Mouse (Mus musculus): ENCODE measurements around the gene Gm20388. TPM values are rescaled to one million over a fixed set of nuclear protein-coding genes. Genes with fewer than 3 reads are reported as not detected.

The Gm20388 gene
- polyA plus RNA-seq, 1 experiment from 2014 or later = not detected

- H3K9ac ChIP-seq = no peak overlapping the region
- no peak overlapping the region for H3K4me3 ChIP-seq (replicated peaks)
- no peaks in the 10 kb centered on the region for H3K27me3 ChIP-seq
- WGBS (ENCODE audit: insufficient replicate concordance) = 48% methylated on average over 1 of the region's 1 CpGs
- H3K27ac ChIP-seq = no peak overlapping the region
- DNase-seq = peak; percentile 6
- H3K36me3 ChIP-seq = no peaks in the 10 kb centered on the region
- ATAC-seq (ENCODE audit: low read depth) = no peak
- H3K4me1 ChIP-seq (replicated peaks) = peaks cover 13% of the 10 kb centered on the region
- no peaks in the 10 kb centered on the region for H3K9me3 ChIP-seq (replicated peaks)
- no peak overlapping the region for H3K4me2 ChIP-seq
These were observed 3756.2 kb downstream of the Gm20388 start for GRCm38 (mm10) chr8:123666832-123667231.

GRCm38 (mm10) chr8:123668681-123669080 is 3758.0 kb downstream of the Gm20388 start:
- Histone ChIP-seq H3K9me3 (replicated peaks) (no peaks in the 10 kb centered on the region), H3K4me1 (replicated peaks) (peaks cover 13% of the 10 kb centered on the region), H3K9ac (no peak overlapping the region), H3K27ac (no peak overlapping the region), H3K27me3 (no peaks in the 10 kb centered on the region), H3K4me3 (replicated peaks) (no peak overlapping the region), H3K4me2 (no peak overlapping the region), H3K36me3 (no peaks in the 10 kb centered on the region)
- WGBS (ENCODE audit: insufficient replicate concordance) = 17% methylated on average over 4 of the region's 4 CpGs
- DNase-seq = no peak
- ATAC-seq (ENCODE audit: low read depth) = no peak

GRCm38 (mm10) chr8:123670766-123671165 is 3760.1 kb downstream of the Gm20388 start:
- Histone ChIP-seq H3K9me3 (replicated peaks) (no peaks in the 10 kb centered on the region), H3K36me3 (no peaks in the 10 kb centered on the region), H3K9ac (no peak overlapping the region), H3K4me3 (replicated peaks) (no peak overlapping the region), H3K27ac (no peak overlapping the region), H3K27me3 (no peaks in the 10 kb centered on the region), H3K4me1 (replicated peaks) (peaks cover 18% of the 10 kb centered on the region), H3K4me2 (no peak overlapping the region)
- ATAC-seq (ENCODE audit: low read depth) (no peak), DNase-seq (no peak)
- 46% methylated on average over 7 of the region's 7 CpGs for WGBS (ENCODE audit: insufficient replicate concordance)

GRCm38 (mm10) chr8:123671454-123671853 is 3760.8 kb downstream of the Gm20388 start:
- Histone ChIP-seq H3K36me3 (no peaks in the 10 kb centered on the region), H3K9me3 (replicated peaks) (no peaks in the 10 kb centered on the region), H3K27me3 (no peaks in the 10 kb centered on the region), H3K4me1 (replicated peaks) (peaks cover 22% of the 10 kb centered on the region), H3K27ac (no peak overlapping the region), H3K9ac (no peak overlapping the region), H3K4me3 (replicated peaks) (no peak overlapping the region), H3K4me2 (no peak overlapping the region)
- 55% methylated on average over 7 of the region's 7 CpGs for WGBS (ENCODE audit: insufficient replicate concordance)
- DNase-seq = no peak
- no peak for ATAC-seq (ENCODE audit: low read depth)

GRCm38 (mm10) chr8:123672648-123673047 is 3762.0 kb downstream of the Gm20388 start:
- peak; percentile 8 for DNase-seq
- H3K36me3 ChIP-seq = no peaks in the 10 kb centered on the region
- WGBS (ENCODE audit: insufficient replicate concordance) = 36% methylated on average over 6 of the region's 6 CpGs

GRCm38 (mm10) chr8:123675611-123676010 is 3765.0 kb downstream of the Gm20388 start:
- no peak overlapping the region for H3K4me3 ChIP-seq (replicated peaks)
- H3K4me1 ChIP-seq (replicated peaks) = peaks cover 12% of the 10 kb centered on the region
- no peaks in the 10 kb centered on the region for H3K36me3 ChIP-seq
- no peak overlapping the region for H3K27ac ChIP-seq
- H3K9ac ChIP-seq = no peak overlapping the region
- ATAC-seq (ENCODE audit: low read depth) (peak; percentile 29; the same call in 1 of the 2 replicates), DNase-seq (no peak)
- H3K4me2 ChIP-seq = no peak overlapping the region
- WGBS (ENCODE audit: insufficient replicate concordance) = 37% methylated on average over 5 of the region's 5 CpGs
- H3K27me3 ChIP-seq = 0 out of 2 replicates have a peak, but pooled peaks cover 3% of the 10 kb centered on the region
- H3K9me3 ChIP-seq (replicated peaks) = no peaks in the 10 kb centered on the region

More at GRCm38 (mm10) chr8:123672648-123673047, 3762.0 kb downstream of the Gm20388 start:
- H3K4me1 ChIP-seq (replicated peaks) = peaks cover 22% of the 10 kb centered on the region
- H3K27ac ChIP-seq = no peak overlapping the region
- H3K9me3 ChIP-seq (replicated peaks) = no peaks in the 10 kb centered on the region
- no peaks in the 10 kb centered on the region for H3K27me3 ChIP-seq
- no peak for ATAC-seq (ENCODE audit: low read depth)
- no peak overlapping the region for H3K4me2 ChIP-seq
- no peak overlapping the region for H3K9ac ChIP-seq
- no peak overlapping the region for H3K4me3 ChIP-seq (replicated peaks)

GRCm38 (mm10) chr8:123678390-123678789 is 3767.7 kb downstream of the Gm20388 start:
- Histone ChIP-seq H3K4me1 (replicated peaks) (peaks cover 9% of the 10 kb centered on the region), H3K4me3 (replicated peaks) (no peak overlapping the region), H3K9me3 (replicated peaks) (no peaks in the 10 kb centered on the region), H3K9ac (no peak overlapping the region), H3K4me2 (no peak overlapping the region), H3K36me3 (no peaks in the 10 kb centered on the region), H3K27ac (no peak overlapping the region), H3K27me3 (0 out of 2 replicates have a peak, but pooled peaks cover 3% of the 10 kb centered on the region)
- ATAC-seq (ENCODE audit: low read depth) = no peak
- 66% methylated on average over 4 of the region's 4 CpGs for WGBS (ENCODE audit: insufficient replicate concordance)
- DNase-seq = no peak

- 0 out of 2 replicates have a peak, but pooled peaks cover 5% of the 10 kb centered on the region for H3K27me3 ChIP-seq
- 22% methylated on average over 18 of the region's 18 CpGs for whole genome bisulfite sequencing (ENCODE audit: insufficient replicate concordance)
- no peak overlapping the region for H3K4me2 ChIP-seq
- no peak overlapping the region for H3K4me3 ChIP-seq (replicated peaks)
- no peaks in the 10 kb centered on the region for H3K9me3 ChIP-seq (replicated peaks)
- peak; percentile 57 for DNase-seq
- no peaks in the 10 kb centered on the region; the same call in 1 of the 2 replicates for H3K4me1 ChIP-seq (replicated peaks)
- H3K27ac ChIP-seq = no peak overlapping the region
- peak; percentile 67 for ATAC-seq (ENCODE audit: low read depth)
- no peaks in the 10 kb centered on the region for H3K36me3 ChIP-seq
- no peak overlapping the region for H3K9ac ChIP-seq
These were observed 3771.6 kb downstream of the Gm20388 start for GRCm38 (mm10) chr8:123682073-123682761.

GRCm38 (mm10) chr8:123683321-123683720 is 3772.7 kb downstream of the Gm20388 start:
- H3K4me2 ChIP-seq = no peak overlapping the region; the same call in 1 of the 2 replicates
- no peaks in the 10 kb centered on the region for H3K9me3 ChIP-seq (replicated peaks)
- WGBS (ENCODE audit: insufficient replicate concordance) = 52% methylated on average over 7 of the region's 7 CpGs
- H3K36me3 ChIP-seq = no peaks in the 10 kb centered on the region
- peak overlapping the region; percentile 39 for H3K27ac ChIP-seq
- H3K9ac ChIP-seq = no peak overlapping the region
- H3K4me1 ChIP-seq (replicated peaks) = no peaks in the 10 kb centered on the region; the same call in 1 of the 2 replicates
- no peak for DNase-seq
- 0 out of 2 replicates have a peak, but pooled peaks cover 3% of the 10 kb centered on the region for H3K27me3 ChIP-seq
- H3K4me3 ChIP-seq (replicated peaks) = no peak overlapping the region
- peak; percentile 45; the same call in 1 of the 2 replicates for ATAC-seq (ENCODE audit: low read depth)

- H3K4me2 ChIP-seq = no peak overlapping the region
- H3K4me1 ChIP-seq (replicated peaks) = no peaks in the 10 kb centered on the region; the same call in 1 of the 2 replicates
- H3K27ac ChIP-seq = no peak overlapping the region
- H3K9ac ChIP-seq = no peak overlapping the region
- DNase-seq (no peak), ATAC-seq (ENCODE audit: low read depth) (no peak)
- 0 out of 2 replicates have a peak, but pooled peaks cover 2% of the 10 kb centered on the region for H3K27me3 ChIP-seq
- no peaks in the 10 kb centered on the region for H3K9me3 ChIP-seq (replicated peaks)
- H3K36me3 ChIP-seq = no peaks in the 10 kb centered on the region
- 68% methylated on average over 7 of the region's 7 CpGs for WGBS (ENCODE audit: insufficient replicate concordance)
- no peak overlapping the region for H3K4me3 ChIP-seq (replicated peaks)
These were observed 3774.2 kb downstream of the Gm20388 start for GRCm38 (mm10) chr8:123684806-123685205.

- Histone ChIP-seq H3K4me3 (replicated peaks) (no peak overlapping the region), H3K36me3 (no peaks in the 10 kb centered on the region), H3K27ac (no peak overlapping the region), H3K27me3 (0 out of 2 replicates have a peak, but pooled peaks cover 2% of the 10 kb centered on the region), H3K9me3 (replicated peaks) (no peaks in the 10 kb centered on the region), H3K4me2 (no peak overlapping the region), H3K9ac (no peak overlapping the region), H3K4me1 (replicated peaks) (no peaks in the 10 kb centered on the region; the same call in 1 of the 2 replicates)
- WGBS (ENCODE audit: insufficient replicate concordance) = 69% methylated on average over 4 of the region's 4 CpGs
- no peak for DNase-seq
- no peak for ATAC-seq (ENCODE audit: low read depth)
These were observed 3774.8 kb downstream of the Gm20388 start for GRCm38 (mm10) chr8:123685477-123685876.

All from liver, embryonic 13.5 days (tissue).